Mouse (Mus musculus) mesoderm, embryonic 11.5 days (tissue): ENCODE data around the gene Gm42517.

Source experiments
- DNase-seq: peaks from one replicate; pipeline ENCODE4 v3.0.0-alpha.2; 2012; ENCODE audit warnings: low read depth, low spot score

Gene Gm42517

DNA sequence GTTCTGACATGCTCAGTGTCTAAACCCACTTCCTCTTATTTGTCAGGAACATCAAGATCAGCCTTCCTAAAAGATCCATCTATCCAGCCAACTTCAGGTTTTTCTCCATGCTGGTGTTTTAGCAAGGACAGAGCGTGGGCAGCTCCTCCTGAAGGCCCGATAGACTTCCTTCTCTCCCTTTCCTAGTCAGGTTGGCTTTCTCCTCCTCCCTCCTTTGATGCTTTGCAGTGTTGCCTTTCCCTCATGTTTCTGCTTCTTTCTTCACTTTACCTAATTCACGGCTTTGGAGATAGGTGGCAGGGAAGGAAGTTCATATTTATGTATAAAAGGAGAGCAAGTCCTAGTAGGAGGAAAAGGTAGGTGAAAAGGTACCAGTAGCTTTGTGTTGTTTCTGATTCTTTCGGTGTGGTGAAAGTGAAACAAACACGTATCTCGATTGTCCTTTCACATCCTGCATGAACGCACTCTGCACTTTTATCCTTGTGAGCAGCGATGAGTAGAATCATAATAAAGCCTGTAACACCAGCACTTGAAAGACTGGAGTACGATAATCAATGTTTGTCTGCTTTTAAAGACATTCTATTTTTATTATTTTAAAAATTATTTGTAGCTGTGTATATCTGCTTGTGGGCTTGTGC, 18.1 kb downstream of the Gm42517 start:
- no peak for DNase-seq

GRCm38 (mm10) chr5:108347843-108348242, 19.9 kb downstream of the Gm42517 start:
- DNase-seq = no peak

GRCm38 (mm10) chr5:108345313-108346071, 22.2 kb downstream of the Gm42517 start:
- no peak for DNase-seq

DNA sequence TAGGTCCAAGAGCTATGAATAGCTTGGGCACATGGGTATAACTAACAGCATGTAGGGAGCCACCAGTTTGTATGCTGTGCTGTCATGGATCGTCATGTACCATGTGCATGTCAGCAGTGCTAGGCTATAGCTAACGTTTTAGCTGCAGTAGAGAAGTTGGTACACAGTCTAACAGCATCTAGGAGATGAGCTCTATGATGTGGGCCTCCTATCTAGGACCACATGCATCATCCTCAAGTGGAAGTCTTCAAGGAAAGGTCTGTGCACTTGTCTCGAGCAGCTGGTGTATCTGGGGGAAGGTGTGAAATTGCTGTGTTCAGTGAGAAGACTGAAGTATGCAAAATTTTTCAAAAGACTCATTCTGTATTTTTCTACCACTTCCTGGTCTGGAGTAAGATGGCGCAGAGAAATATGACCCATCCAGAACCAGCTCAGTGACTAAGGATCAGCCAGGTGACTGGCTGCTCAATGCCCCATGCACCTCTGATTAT, 24.0 kb downstream of the Gm42517 start:
- no peak for DNase-seq

DNA sequence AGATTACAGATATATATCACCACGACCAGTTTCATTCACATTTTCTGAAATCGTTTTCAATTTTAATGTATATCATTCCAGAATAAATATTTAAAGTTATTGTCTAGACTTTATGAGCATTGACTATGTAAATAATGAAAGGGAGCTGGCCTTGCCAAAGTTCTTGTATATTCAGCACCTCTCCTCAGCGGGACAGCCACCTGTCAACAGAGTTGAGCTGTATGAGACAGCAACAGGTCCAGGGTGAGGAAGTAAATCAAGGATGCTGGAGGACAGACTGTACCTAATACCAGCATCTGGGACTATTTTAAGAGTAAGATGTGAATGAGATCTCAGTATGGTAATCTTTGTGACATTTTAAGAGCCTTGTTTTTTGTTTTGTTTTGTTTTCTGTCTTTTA, 29.7 kb downstream of the Gm42517 start:
- no peak for DNase-seq

- DNase-seq = no peak
Observed at GRCm38 (mm10) chr5:108337385-108337784, 30.3 kb downstream of the Gm42517 start.

DNA sequence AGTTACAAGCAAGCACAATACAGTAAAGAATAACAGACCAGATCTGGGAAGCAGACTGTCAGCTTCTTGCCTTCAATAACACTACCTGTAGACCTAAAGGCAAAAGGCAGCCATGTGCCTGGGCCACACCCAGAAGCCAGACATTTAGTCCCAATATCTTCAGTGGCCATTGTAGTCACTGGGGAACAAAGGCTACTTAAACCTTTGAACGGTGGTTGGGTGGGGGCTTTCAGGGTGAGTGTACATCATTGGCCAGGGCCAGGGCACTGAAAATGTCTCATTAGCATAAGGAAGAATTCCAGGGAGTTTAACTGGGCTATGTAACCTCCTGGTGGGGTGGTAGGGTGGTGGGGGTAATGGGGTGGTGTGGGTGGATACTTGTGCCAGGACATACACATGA, 36.7 kb downstream of the Gm42517 start:
- DNase-seq = no peak
